Mouse (Mus musculus) testis, adult 2 months (tissue): Measurements from ENCODE around the gene Acap2. TPM values are rescaled to one million over a fixed set of nuclear protein-coding genes. Genes with fewer than 3 reads are reported as not detected.

ENCODE experiments used
- H3K27ac ChIP-seq: fragments of 200-500 bp; 2 replicates; pipeline ENCODE4 v1.5.1; 2012; ENCODE audit warnings: low read depth, low read length; ENCODE audit not compliant: control insufficient read depth, insufficient read depth
- H3K27me3 ChIP-seq: fragments of 200-500 bp; 2 replicates; pipeline ENCODE4 v1.6.1; 2012; ENCODE audit warnings: mild to moderate bottlenecking, low read length, moderate library complexity; ENCODE audit not compliant: control insufficient read depth, insufficient read depth
- H3K36me3 ChIP-seq: fragments of 200-500 bp; 2 replicates; pipeline ENCODE4 v1.6.1; 2012; ENCODE audit warnings: mild to moderate bottlenecking, low read length; ENCODE audit not compliant: control insufficient read depth, insufficient read depth
- H3K4me1 ChIP-seq: fragments of 200-500 bp; 2 replicates; pipeline ENCODE4 v1.6.1; 2012; ENCODE audit warnings: low read length; ENCODE audit not compliant: control insufficient read depth, insufficient read depth
- H3K4me3 ChIP-seq: fragments of 200-500 bp; 2 replicates; pipeline ENCODE4 v1.5.1; 2012; ENCODE audit warnings: low read depth, mild to moderate bottlenecking, low read length, moderate library complexity, mixed read lengths; ENCODE audit not compliant: control insufficient read depth
- CTCF ChIP-seq: fragments of 200-500 bp; IDR thresholded peaks from 2 replicates; pipeline ENCODE4 v1.5.1; 2012; ENCODE audit warnings: low read depth, mild to moderate bottlenecking, inconsistent platforms, low read length, moderate library complexity; ENCODE audit not compliant: control insufficient read depth, insufficient read depth, insufficient replicate concordance
- POLR2A ChIP-seq: fragments of 200-500 bp; IDR thresholded peaks from 2 replicates; pipeline ENCODE4 v1.6.1; 2012; ENCODE audit warnings: low read depth, mild to moderate bottlenecking, inconsistent platforms, low read length, moderate library complexity; ENCODE audit not compliant: control insufficient read depth
- polyA plus RNA-seq: library from polyadenylated mRNA; depleted of rRNA; stranded (reverse); fragments of >200 nt; gene quantifications from 2 replicates; pipeline ENCODE4 v1.2.3, GENCODE M21; 2012

Acap2 gene
- polyA plus RNA-seq, 1 experiment = 3.8 TPM

- peaks cover 8% of the 10 kb centered on the region for H3K4me1 ChIP-seq
- H3K27ac ChIP-seq = no peak overlapping the region
- no peaks in the 10 kb centered on the region for H3K36me3 ChIP-seq
- no peak overlapping the region for H3K4me3 ChIP-seq
- H3K27me3 ChIP-seq = no peaks in the 10 kb centered on the region
- TF ChIP-seq POLR2A (no peak), CTCF (no peak)
These were observed 30.5 kb upstream of the Acap2 start for GRCm38 (mm10) chr16:31231591-31231990.

- Histone ChIP-seq H3K27me3 (no peaks in the 10 kb centered on the region), H3K4me1 (no peaks in the 10 kb centered on the region), H3K27ac (no peak overlapping the region), H3K4me3 (no peak overlapping the region), H3K36me3 (no peaks in the 10 kb centered on the region)
- no peak for TF ChIP-seq POLR2A
- no peak for TF ChIP-seq CTCF
These were observed 26.7 kb upstream of the Acap2 start for GRCm38 (mm10) chr16:31227746-31228145.

DNA sequence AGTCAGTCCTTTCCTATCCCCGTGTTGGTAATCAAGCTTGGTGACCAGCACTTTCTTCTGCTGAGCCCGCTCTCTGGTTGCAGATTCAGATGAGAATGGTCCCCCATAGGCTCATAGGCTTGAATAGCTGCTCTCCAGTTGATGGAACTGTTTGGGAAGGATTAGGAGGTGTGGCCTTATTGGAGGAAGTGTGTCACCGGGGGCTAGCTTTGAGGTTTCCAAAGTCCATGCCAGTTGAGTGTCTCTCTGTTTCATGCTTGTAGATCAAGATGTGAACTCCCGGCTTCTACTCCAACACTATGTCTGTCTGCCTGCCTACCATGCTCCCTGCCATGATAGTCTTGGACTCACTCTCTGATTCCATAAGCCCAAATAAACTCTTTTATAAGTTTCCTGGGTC lies 14.2 kb upstream of the Acap2 start:
- Histone ChIP-seq H3K27me3 (no peaks in the 10 kb centered on the region), H3K27ac (no peak overlapping the region), H3K4me1 (no peaks in the 10 kb centered on the region), H3K36me3 (no peaks in the 10 kb centered on the region), H3K4me3 (no peak overlapping the region)
- TF ChIP-seq POLR2A (no peak), CTCF (no peak)

GRCm38 (mm10) chr16:31213463-31213862 lies 12.4 kb upstream of the Acap2 start:
- Histone ChIP-seq H3K4me3 (no peak overlapping the region), H3K36me3 (no peaks in the 10 kb centered on the region), H3K27ac (no peak overlapping the region), H3K27me3 (no peaks in the 10 kb centered on the region), H3K4me1 (no peaks in the 10 kb centered on the region)
- TF ChIP-seq CTCF (no peak), POLR2A (no peak)

GRCm38 (mm10) chr16:31211503-31211902 lies 10.5 kb upstream of the Acap2 start:
- no peaks in the 10 kb centered on the region for H3K27me3 ChIP-seq
- H3K4me1 ChIP-seq = no peaks in the 10 kb centered on the region
- H3K36me3 ChIP-seq = no peaks in the 10 kb centered on the region
- H3K27ac ChIP-seq = no peak overlapping the region
- no peak overlapping the region for H3K4me3 ChIP-seq
- TF ChIP-seq POLR2A (no peak), CTCF (no peak)

GRCm38 (mm10) chr16:31210453-31210852 lies 9.4 kb upstream of the Acap2 start:
- H3K4me3 ChIP-seq = no peak overlapping the region
- no peaks in the 10 kb centered on the region for H3K27me3 ChIP-seq
- H3K36me3 ChIP-seq = no peaks in the 10 kb centered on the region
- TF ChIP-seq POLR2A = no peak
- no peak for TF ChIP-seq CTCF
- H3K27ac ChIP-seq = no peak overlapping the region
- no peaks in the 10 kb centered on the region for H3K4me1 ChIP-seq

- no peaks in the 10 kb centered on the region for H3K27me3 ChIP-seq
- TF ChIP-seq CTCF = no peak
- no peaks in the 10 kb centered on the region for H3K36me3 ChIP-seq
- no peaks in the 10 kb centered on the region for H3K4me1 ChIP-seq
- H3K4me3 ChIP-seq = no peak overlapping the region
- no peak overlapping the region for H3K27ac ChIP-seq
These were observed 8.9 kb upstream of the Acap2 start for GRCm38 (mm10) chr16:31209911-31210310.

- Histone ChIP-seq H3K27ac (no peak overlapping the region), H3K36me3 (no peaks in the 10 kb centered on the region), H3K27me3 (no peaks in the 10 kb centered on the region), H3K4me1 (no peaks in the 10 kb centered on the region), H3K4me3 (no peak overlapping the region)
- TF ChIP-seq CTCF (no peak), POLR2A (no peak)
These were observed 4.7 kb upstream of the Acap2 start for GRCm38 (mm10) chr16:31205726-31206125.
